Mouse (Mus musculus) thymus, postnatal 10 days (tissue): ENCODE measurements around the gene Olfr572.

ENCODE experiments used
- DNase-seq, 2 experiments: peaks; one replicate each; pipeline ENCODE4 v3.0.0; 2021; ENCODE audit warnings: low spot score in 2 of 2

Olfr572 gene

GRCm38 (mm10) chr7:102924109-102924508 is at the start of gene Olfr572:
Gene Olfr572, plus strand, starts transcription at chr7:102924409.
- no peak for DNase-seq

GRCm38 (mm10) chr7:102876822-102877221 is 47.4 kb upstream of the Olfr572 start, which contains the start of gene Olfr568:
Gene Olfr568, plus strand, starts transcription at chr7:102877122.
- no peak for DNase-seq

GRCm38 (mm10) chr7:102890782-102891181 is 33.4 kb upstream of the Olfr572 start, which contains the start of gene Olfr569:
Gene Olfr569, minus strand, starts transcription at chr7:102890882.
- no peak for DNase-seq

GRCm38 (mm10) chr7:102915261-102915660 is 8.9 kb upstream of the Olfr572 start:
- DNase-seq = no peak

- DNase-seq = no peak
These were observed 7.8 kb upstream of the Olfr572 start for GRCm38 (mm10) chr7:102916405-102916804.

- no peak for DNase-seq
These were observed 7.0 kb upstream of the Olfr572 start, which contains the start of gene Olfr571 for GRCm38 (mm10) chr7:102917032-102917875. Gene Olfr571, minus strand, starts transcription at chr7:102917536.

- peak in 1 of 2 experiments; percentile 20 for DNase-seq
These were observed 4.6 kb upstream of the Olfr572 start for GRCm38 (mm10) chr7:102919632-102920031.

- DNase-seq = no peak
These were observed 2.9 kb downstream of the Olfr572 start for GRCm38 (mm10) chr7:102927105-102927504.

GRCm38 (mm10) chr7:102942475-102942874 is 18.3 kb downstream of the Olfr572 start, which contains the start of gene Olfr573-ps1:
Gene Olfr573-ps1, minus strand, starts transcription at chr7:102942575.
- no peak for DNase-seq

GRCm38 (mm10) chr7:102943417-102943816 is 19.2 kb downstream of the Olfr572 start:
- no peak for DNase-seq

- DNase-seq = no peak
These were observed 24.0 kb downstream of the Olfr572 start, which contains the start of gene Olfr574 for GRCm38 (mm10) chr7:102948167-102948566. Gene Olfr574, plus strand, starts transcription at chr7:102948467.

GRCm38 (mm10) chr7:102950732-102951131 is 26.5 kb downstream of the Olfr572 start:
- no peak for DNase-seq

GRCm38 (mm10) chr7:102958137-102958536 is 33.9 kb downstream of the Olfr572 start:
- no peak for DNase-seq

- no peak for DNase-seq
These were observed 34.4 kb downstream of the Olfr572 start, which contains the start of gene Olfr575 for GRCm38 (mm10) chr7:102958593-102958992. Gene Olfr575, minus strand, starts transcription at chr7:102958775.

GRCm38 (mm10) chr7:102962360-102962759 is 38.2 kb downstream of the Olfr572 start, which contains the start of gene Olfr576:
Gene Olfr576, plus strand, starts transcription at chr7:102962660.
- no peak for DNase-seq

GRCm38 (mm10) chr7:102974399-102974798 is 50.2 kb downstream of the Olfr572 start:
- DNase-seq = no peak

GRCm38 (mm10) chr7:102975843-102976242 is 51.6 kb downstream of the Olfr572 start, which contains the start of gene Olfr577:
Gene Olfr577, minus strand, starts transcription at chr7:102975943.
- no peak for DNase-seq
